Mouse (Mus musculus) B cell, adult 67 days (primary cell): ENCODE data around the gene Zfp526. TPM values are rescaled to one million over a fixed set of nuclear protein-coding genes. Genes with fewer than 3 reads are reported as not detected.

ENCODE experiments used
- total RNA-seq, 2 experiments: library from RNA; stranded (reverse); gene quantifications; 4 replicates each; pipeline ENCODE4 v1.2.4; 2023

The Zfp526 gene
- total RNA-seq: 10 to 100 TPM; 15.8 to 18.2 TPM

DNA sequence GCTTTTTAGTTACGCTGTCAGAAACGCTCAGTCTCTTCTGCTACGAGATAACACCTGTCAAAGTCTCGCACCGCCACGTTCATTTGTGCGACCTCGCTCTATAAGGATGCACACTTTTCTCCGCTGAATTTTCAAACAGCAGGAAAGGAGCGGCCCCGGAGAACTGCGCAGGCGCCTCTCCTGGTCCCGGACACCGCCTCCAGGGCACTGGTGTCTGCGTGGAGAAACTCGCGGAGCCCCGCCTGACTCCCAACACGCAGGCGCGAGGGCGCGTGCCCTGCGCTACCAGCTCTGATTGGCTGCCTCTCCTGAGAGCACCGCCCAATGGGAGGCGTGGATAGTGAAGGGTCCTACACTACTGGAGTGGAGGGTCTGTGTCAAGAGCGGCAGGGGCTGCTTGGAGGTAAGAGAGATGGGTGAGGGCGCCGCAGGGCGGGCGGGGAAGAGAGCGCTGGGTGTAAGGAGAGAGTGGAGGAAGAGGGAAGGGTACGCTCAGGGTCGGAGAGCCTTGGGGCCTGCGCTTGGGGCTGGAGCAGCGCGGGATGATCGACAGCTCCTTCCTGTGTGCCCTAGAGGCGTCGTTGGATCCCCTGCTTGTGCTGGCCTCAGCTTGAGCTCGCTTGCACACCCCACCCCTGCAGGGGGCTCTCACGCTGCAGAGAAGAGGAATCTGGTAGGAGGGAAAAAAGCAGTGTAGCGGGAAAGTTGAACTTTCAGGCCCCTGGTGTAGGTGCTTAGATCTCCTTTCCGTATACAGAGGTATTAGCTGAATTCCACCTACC is at the start of gene Zfp526:
Zfp526 (plus strand) TSS at position 324 of the 782 bp plus-strand sequence.

DNA sequence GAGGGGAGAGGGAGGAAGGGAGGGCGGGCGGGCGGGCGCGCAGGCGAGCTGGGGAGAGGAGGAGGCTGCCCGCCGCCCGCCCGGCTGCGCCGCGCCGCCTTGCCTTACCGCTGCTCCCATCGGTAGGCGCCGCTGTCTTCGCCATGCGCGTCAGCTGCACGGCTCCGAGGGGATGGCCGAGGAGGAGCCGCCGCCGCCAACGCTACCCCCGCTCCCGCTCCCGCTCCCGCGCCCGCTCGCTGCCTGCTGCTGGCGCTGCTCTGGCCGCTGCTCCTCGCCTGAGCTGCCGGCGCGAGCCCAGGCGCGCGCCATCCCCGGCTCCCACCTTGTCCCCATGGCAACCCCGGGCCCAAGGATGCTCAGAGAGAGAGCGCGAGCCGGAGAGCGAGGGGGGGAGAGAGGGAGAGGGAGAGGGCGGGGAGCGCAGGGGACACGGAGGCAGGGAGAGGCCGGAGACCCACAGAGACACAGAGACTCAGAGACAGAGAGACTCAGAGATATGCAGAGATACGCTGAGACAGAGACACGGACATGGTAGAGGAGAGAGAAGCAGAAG is 41.5 kb upstream of the Zfp526 start, which contains the start of gene Pou2f2:
Pou2f2 (minus strand) TSS at position 121 of the 556 bp plus-strand sequence.

DNA sequence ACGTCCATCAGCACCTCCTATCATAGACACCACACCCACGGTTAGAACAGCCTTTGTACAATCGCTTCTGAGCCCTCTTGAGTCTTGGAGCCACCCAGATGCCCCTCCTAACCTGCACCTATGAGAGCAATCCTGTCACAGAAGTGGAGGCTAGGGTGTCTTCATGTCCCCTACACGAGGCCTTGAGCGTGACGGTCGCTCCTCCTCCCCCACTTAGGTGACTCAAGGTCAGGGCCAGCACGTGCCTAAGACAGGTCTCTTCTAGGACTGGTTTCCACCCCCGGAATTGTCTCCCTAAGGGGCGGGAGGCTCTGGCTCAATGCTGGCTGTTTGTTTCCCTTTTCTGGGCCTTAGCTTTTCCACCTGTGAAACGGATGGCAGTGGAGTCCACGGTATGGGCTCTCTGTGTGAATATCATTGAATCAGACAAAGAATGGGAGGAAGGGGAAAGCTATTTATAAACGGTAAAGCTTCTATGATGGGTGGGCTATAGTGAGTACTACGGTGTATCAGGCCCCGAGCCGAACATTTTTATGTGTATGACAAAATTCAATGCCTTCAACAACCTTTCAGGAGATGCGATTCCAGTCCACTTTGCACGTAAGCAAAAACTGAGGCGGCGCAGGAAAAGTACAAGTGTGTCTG is 646 bp upstream of the Zfp526 start, which contains the start of gene Dedd2:
Dedd2 (minus strand) TSS at position 159 of the 645 bp plus-strand sequence.

DNA sequence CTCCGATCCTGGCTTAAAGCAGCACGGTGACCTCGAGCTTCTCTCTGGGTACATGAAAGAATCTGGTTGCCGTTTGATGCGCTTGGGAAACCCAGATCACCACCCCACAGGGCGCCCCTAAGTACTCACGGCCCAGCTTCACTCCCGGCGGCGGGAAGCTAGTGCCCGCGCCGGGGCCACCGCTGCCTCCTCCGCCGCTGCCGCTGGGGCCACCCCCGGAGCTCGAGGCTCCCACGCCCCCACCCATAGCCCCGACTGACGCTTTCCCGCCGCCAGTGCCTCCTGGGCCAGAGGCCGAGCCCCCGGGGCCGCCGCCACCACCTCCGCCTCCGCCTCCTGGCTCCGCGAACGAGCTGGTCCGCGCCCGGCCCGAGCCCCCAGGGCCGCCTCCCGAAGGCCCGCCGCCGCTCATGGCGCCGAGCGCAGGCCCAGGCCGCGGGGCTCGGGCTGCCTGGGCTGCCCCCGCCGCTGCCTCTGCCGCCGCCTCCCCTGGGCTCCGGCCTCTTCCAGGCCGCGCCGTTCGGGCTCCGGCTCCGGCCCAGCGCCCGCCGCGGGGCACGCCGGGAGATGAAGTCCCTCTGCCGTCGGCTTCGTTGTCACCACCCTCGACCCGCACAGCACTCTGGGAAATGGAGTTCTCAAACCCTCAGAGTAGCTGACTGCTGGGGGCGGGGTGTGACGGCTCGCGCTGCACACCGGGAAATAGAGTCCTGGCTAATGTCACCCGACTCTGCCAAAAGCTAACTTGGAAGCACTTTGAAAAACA is 16.2 kb downstream of the Zfp526 start, which contains the start of gene Gsk3a:
Gsk3a (minus strand) TSS at position 603 of the 766 bp plus-strand sequence.

DNA sequence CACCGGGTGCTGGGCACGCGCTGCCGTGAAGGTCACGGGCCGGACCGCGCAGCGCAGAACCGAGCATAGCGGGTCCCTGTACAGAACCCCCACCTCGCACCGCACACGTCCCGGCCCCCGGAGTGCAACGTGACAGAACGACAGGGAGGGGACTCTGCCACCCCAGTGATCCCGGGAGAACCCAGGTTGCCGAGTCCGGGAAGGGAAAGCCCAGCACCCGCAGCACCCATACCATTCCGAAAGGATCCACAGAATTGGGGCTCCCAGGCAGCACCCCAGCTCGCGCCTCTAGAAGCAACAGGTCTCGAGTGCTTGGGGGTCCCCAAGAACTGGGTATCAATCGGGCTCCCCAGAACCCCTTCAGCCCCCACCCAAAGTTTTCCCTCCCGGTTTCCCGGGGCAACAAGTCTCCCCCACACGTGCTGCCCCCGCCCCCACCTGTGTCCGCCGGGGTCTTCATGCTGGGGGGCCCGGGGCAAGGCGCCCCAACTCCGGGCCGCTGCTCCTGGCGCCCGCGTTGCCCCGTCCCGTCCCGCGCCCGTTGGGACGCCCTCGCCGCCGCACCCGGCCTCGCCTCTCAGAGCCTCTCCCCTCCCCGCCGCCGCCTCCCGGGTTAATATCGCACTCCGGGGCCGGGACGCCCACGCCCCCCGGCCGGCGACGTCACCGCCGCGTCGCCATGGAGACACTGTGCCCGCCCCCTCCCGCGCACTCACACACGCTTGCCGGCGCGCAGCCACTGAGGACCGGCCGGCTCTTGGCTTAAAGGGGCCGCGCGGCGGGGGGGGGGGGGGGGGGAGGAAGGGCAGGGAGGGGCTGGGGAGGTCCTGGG is 29.1 kb downstream of the Zfp526 start, which contains the start of gene Erf:
Erf (minus strand) TSS at position 621 of the 832 bp plus-strand sequence.

DNA sequence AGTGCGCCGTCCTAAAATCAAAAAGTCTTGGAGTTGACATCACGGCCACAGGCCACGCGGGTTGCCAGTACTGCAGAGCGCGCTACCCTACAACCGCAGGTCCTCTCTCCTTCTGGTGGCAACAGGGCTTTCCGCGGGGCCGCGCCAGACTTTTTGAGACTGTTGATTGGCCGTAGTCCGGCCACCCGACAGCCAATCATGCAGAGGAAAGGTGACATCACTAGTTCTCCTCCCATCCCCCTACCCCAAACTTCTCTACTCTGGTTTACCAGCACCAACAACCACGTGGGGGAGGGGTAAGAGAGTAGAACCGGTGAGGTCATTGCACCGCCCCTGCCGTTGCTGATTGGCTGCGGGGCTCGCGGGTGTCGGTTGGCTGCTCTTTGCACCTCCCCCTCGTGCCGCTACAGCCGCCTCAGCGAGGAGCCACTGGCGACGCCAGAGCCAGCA is 46.1 kb downstream of the Zfp526 start, which contains the start of gene Cic:
Cic (plus strand) TSS at position 404 of the 450 bp plus-strand sequence.

Other genes starting within 250 kb of the Zfp526 start
- gene Rabac1, start 248.7 kb upstream of the Zfp526 start, total RNA-seq: 100 to 1,000 TPM; 193 to 204 TPM
- gene Atp1a3, start 215.5 kb upstream of the Zfp526 start, total RNA-seq: under 1 TPM; 0.42 to 0.87 TPM
- gene Grik5, start 149.1 kb upstream of the Zfp526 start, total RNA-seq: 1 to 10 TPM; 2.7 to 3.4 TPM
- gene Zfp574, start 148.9 kb upstream of the Zfp526 start, total RNA-seq: 10 to 100 TPM; 18.7 to 20.9 TPM
- gene Pou2f2, start 41.7 kb upstream of the Zfp526 start, total RNA-seq: 100 to 1,000 TPM; 211 to 226 TPM
- gene Dedd2, start 810 bp upstream of the Zfp526 start, total RNA-seq: 10 to 100 TPM; 72.0 to 99.0 TPM
- 10 to 100 TPM; 90.4 to 94.6 TPM for gene Gsk3a, start 16.4 kb downstream of the Zfp526 start, total RNA-seq
- gene Erf, start 29.3 kb downstream of the Zfp526 start, total RNA-seq: 10 to 100 TPM; 19.0 to 23.4 TPM
- gene Cic, start 46.3 kb downstream of the Zfp526 start, total RNA-seq: 100 to 1,000 TPM; 334 to 343 TPM
- gene Pafah1b3, start 76.6 kb downstream of the Zfp526 start, total RNA-seq: 10 to 100 TPM; 56.9 to 65.6 TPM
- gene Prr19, start 80.0 kb downstream of the Zfp526 start, total RNA-seq: under 1 TPM in 1 of 2 experiments, not detected in 1; 0.44 TPM
- gene Tmem145, start 84.7 kb downstream of the Zfp526 start, total RNA-seq: not detected
- gene Megf8, start 95.7 kb downstream of the Zfp526 start, total RNA-seq: 1 to 10 TPM; 1.6 to 2.5 TPM
- not detected for gene Cnfn, start 148.3 kb downstream of the Zfp526 start, total RNA-seq
- gene Lipe, start 177.3 kb downstream of the Zfp526 start, total RNA-seq: 10 to 100 TPM; 36.6 to 43.5 TPM
- gene Cxcl17, start 191.5 kb downstream of the Zfp526 start, total RNA-seq: not detected